Mouse (Mus musculus) erythroblast, embryonic 14.5 days (primary cell): ENCODE measurements around the gene Sim2. TPM values are rescaled to one million over a fixed set of nuclear protein-coding genes. Genes with fewer than 3 reads are reported as not detected.

Source experiments
- H3K27me3 ChIP-seq: 2 replicates; pipeline ENCODE4 v1.6.1; 2012; ENCODE audit warnings: inconsistent platforms; ENCODE audit not compliant: control insufficient read depth
- H3K36me3 ChIP-seq: 2 replicates; pipeline ENCODE4 v1.6.1; 2012; ENCODE audit warnings: mild to moderate bottlenecking, inconsistent platforms; ENCODE audit not compliant: control insufficient read depth
- H3K4me1 ChIP-seq: 2 replicates; pipeline ENCODE4 v1.6.1; 2012; ENCODE audit warnings: inconsistent platforms; ENCODE audit not compliant: control insufficient read depth
- H3K4me3 ChIP-seq: replicated peaks from 2 replicates; pipeline ENCODE3; 2012; ENCODE audit warnings: moderate library complexity, mild to moderate bottlenecking, inconsistent platforms
- H3K9me3 ChIP-seq: 2 replicates; pipeline ENCODE4 v1.6.1; 2012; ENCODE audit warnings: low read length, inconsistent platforms, mixed read lengths; ENCODE audit not compliant: control insufficient read depth
- GATA1 ChIP-seq: IDR thresholded peaks from 2 replicates; pipeline ENCODE4 v1.6.1; 2012; ENCODE audit warnings: low read length, inconsistent platforms, mixed read lengths
- TAL1 ChIP-seq: IDR thresholded peaks from 3 replicates; pipeline ENCODE4 v1.6.1; 2012; ENCODE audit warnings: low read length, inconsistent platforms, mixed read lengths
- polyA plus RNA-seq: library from polyadenylated mRNA; stranded (reverse); fragments of >175 nt; gene quantifications from 2 replicates; pipeline ENCODE4 v1.2.3, GENCODE M21; 2012

The Sim2 gene
- polyA plus RNA-seq, 1 experiment = not detected

DNA sequence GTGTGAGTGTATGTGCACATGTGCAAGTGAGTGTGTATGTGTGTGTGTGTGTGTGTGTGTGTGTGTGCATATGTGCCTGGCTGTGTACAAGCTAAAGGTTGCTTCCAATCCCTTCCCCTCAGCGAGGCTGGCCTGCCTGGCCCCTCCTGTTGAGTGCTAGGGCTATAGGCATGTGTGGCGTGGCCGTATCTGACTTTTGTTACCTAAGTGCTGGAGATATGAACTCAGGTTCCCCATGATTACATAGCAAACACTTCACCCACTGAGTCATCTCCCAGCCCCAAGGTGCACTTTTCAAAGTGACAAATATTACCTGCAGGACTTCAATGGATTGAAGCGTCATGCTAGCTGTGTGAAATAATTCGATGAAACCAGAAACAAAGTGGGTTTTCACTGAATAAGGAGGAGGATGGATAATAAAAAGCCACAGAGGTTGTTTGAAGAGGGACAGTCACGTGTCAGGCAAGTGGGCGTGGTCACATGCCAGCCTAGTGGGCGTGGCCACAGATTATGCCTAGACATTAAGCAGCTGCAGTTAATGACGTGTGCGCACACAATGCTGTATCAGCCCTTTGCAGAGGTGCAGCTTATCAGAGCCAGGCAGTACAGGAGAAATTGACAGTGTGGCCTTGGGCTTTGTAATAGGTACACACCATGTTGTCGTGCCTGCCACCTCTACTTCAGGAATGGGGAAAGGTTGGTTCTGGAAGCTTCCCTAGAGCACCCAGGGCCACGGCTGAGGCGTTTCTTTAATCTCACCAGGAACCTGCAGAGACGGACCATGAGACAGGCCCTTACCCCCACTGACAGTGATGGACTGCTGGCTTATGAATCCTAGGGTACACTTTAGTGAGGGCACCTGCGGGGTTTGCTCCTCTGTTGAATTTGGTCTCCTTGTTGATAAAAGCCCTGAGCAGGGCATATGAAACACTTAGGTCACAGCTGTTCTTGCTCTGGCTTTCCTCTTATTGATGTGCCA is 65.7 kb downstream of the Sim2 start:
- Histone ChIP-seq H3K4me3 (peak overlapping the region; percentile 17), H3K36me3 (no peaks in the 10 kb centered on the region), H3K4me1 (peaks cover 55% of the 10 kb centered on the region), H3K27me3 (peaks cover 2% of the 10 kb centered on the region), H3K9me3 (no peaks in the 10 kb centered on the region)
- TF ChIP-seq GATA1 = peak; percentile 87
- TF ChIP-seq TAL1 = peak; percentile 92

DNA sequence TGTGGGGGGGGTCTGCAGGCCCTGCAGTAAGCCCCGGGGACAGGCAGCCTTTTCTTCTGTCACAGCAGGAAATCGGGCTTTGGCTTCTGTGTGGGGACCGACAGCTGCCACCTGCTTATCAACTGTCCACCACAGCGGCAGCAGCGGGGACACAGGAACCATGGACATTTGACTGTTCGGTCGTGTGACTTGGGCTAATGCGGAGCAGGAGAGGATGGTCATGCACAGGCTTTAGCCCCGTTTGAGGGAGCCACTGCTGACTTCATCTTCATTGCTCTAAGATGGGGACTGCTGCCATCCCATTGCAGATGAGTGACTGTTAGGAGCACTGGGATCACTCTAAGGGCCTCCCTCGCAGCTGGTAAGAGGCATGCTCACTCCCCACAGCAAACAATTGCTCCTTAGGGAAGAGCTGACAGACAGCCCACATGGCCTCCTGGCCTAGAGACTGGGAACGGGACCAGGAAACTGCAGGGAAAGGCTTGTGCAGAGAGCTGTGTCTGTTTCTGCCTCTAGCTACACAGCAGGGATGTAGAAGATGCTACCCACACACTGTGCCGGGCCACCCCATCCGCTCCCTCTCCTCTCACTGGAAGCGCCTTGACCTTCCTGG is 70.4 kb downstream of the Sim2 start:
- Histone ChIP-seq H3K36me3 (no peaks in the 10 kb centered on the region), H3K4me1 (peaks cover 36% of the 10 kb centered on the region), H3K4me3 (no peak overlapping the region), H3K9me3 (no peaks in the 10 kb centered on the region), H3K27me3 (no peaks in the 10 kb centered on the region)
- TF ChIP-seq GATA1 (no peak), TAL1 (no peak)

DNA sequence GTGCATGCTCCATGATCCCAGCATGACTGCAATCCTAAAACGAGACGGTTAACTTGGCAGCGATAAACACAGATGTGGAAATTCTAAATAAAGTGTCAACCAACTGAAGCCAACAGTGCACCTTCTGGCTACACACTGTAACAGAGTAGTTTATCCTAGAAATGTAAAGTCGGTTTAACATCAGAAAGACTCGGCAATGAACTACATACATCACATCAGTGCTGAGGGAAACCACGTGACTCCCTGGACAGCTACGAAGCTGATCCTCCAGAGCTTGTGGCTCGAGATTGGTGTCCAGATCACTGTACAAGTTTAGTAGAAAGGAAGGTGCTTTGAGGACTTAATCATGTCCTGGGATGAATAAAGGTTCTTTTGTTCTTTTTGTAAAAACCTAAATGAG is 73.1 kb downstream of the Sim2 start:
- TF ChIP-seq TAL1 (no peak), GATA1 (no peak)
- Histone ChIP-seq H3K4me3 (no peak overlapping the region), H3K9me3 (no peaks in the 10 kb centered on the region), H3K36me3 (no peaks in the 10 kb centered on the region), H3K4me1 (peaks cover 15% of the 10 kb centered on the region), H3K27me3 (no peaks in the 10 kb centered on the region)

DNA sequence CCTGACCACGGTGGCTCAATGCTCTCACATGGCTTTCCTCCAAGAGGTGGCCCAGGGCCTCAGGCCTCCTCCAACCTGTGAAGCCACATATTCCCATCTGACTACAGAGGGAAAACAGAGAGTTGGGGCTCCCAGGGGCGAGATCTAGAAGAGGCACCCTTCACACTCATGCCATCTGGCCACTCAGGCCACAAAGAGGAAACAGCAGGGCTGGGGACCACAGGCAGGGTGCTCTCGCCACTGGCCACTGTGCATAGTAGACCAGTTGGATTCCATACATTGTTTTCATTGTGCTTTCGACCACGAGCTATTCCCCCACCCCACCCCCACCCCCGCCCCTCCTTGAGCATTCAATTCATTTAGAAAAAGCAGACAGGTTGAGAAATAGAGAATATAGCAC is 77.3 kb downstream of the Sim2 start:
- no peaks in the 10 kb centered on the region for H3K9me3 ChIP-seq
- H3K4me3 ChIP-seq = no peak overlapping the region
- no peaks in the 10 kb centered on the region for H3K36me3 ChIP-seq
- H3K27me3 ChIP-seq = no peaks in the 10 kb centered on the region
- H3K4me1 ChIP-seq = no peaks in the 10 kb centered on the region
- no peak for TF ChIP-seq TAL1
- TF ChIP-seq GATA1 = no peak

DNA sequence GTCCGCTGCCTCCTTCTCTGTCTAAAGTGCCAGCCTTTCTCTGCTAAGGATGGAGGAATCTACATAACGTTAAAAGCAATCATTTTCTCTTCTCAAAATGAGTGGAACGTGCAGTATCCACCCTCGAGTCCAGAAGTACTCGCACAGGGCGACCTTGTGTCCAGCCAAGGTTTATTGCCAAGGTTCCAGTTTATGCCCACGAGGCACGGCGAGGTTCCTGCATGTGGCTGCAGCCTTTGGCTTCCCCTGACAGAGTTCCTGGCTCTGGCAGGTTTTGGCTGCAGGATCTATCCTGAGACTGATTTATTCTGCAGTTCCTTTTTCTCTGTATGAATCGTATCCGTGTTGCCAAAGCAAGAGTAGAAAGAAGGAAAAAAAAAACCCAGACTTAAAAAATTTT is 78.3 kb downstream of the Sim2 start:
- no peaks in the 10 kb centered on the region for H3K27me3 ChIP-seq
- H3K36me3 ChIP-seq = no peaks in the 10 kb centered on the region
- H3K4me3 ChIP-seq = no peak overlapping the region
- H3K4me1 ChIP-seq = no peaks in the 10 kb centered on the region
- TF ChIP-seq GATA1 (no peak), TAL1 (no peak)
- no peaks in the 10 kb centered on the region for H3K9me3 ChIP-seq

DNA sequence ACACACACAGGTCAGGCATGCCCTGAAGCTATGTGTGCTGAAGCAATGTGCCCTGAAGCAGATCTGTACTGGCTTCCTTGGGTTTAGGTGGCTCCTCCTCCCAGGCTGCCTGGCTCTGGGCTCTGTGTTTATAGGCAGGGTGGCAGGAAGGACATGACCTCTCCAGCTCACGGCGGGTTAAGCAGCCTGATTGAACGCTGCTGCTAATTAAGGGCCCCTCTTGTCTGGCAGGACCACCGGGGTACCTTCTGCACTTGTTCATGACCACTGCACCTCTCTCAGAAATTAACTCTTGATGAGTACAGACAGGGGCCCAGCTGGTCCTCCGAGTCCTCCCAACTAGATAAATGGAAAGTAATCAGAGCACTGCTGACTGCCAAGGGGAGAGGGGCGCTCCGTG is 79.5 kb downstream of the Sim2 start:
- H3K36me3 ChIP-seq = no peaks in the 10 kb centered on the region
- H3K27me3 ChIP-seq = no peaks in the 10 kb centered on the region
- no peaks in the 10 kb centered on the region for H3K4me1 ChIP-seq
- TF ChIP-seq GATA1 = no peak
- no peak for TF ChIP-seq TAL1
- H3K9me3 ChIP-seq = no peaks in the 10 kb centered on the region
- H3K4me3 ChIP-seq = no peak overlapping the region

DNA sequence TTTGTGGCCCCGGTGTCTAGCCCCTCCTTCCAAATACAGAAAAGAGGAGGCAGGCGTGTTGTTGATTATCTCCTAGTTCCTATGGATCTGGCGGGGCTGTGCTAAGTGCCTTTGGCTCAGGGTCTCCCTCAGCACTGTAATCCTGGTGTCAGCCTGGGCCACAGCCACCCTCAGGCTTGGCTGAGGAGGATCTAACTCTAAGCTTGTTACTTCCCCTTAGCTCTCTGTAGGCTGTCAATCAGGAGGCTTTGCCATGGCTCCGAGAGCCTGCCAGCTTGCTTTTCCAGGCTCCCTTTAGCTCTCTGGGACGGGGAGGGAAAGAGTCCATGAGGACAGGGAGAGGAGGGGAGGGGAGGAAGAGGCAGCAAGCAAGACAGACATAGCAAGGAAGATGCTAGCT is 80.2 kb downstream of the Sim2 start:
- H3K4me3 ChIP-seq = no peak overlapping the region
- H3K4me1 ChIP-seq = no peaks in the 10 kb centered on the region
- no peaks in the 10 kb centered on the region for H3K27me3 ChIP-seq
- no peaks in the 10 kb centered on the region for H3K36me3 ChIP-seq
- TF ChIP-seq TAL1 (no peak), GATA1 (no peak)
- no peaks in the 10 kb centered on the region for H3K9me3 ChIP-seq

DNA sequence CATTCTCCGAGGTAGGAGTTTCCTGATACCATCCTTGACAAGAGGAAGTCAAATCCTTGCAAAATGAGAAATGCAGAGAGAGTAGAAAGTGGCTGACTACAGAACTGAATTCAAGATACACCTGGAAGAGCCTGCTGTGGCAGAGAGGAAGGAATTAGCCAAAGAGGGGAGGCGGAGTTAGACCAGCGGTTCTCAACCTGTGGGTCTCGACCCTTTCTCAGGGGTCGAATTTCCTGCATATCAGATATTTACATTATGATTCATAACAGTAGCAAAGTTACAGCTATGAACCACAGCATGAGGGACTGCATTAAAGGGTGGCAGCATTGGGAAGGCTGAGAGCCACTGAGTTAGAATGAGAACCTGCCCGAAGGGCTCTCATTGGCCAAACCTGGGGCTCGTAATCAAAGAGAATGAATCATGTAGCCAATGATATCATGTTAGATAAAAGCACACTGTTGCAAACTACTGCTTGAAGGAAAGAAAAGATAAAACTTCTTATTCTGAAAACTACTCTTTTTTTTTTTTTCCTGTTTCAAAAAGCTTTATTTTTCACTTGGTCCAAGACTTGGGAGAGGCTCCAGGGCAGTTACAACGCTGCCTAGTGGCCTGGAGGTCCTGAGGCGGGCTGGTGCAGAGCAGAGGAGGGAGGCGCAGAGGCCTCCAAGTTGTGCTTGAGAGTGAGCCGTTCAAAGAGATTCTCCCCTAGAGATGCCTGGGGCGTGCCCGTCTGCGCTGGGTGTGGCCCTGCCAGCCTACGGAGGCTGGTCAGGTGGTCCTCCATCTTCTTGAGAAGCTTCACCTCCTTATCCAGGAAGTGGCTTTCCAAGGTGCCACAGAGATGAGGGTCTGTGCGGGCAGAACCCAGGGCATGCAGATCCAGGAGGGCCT is 84.2 kb downstream of the Sim2 start:
- no peaks in the 10 kb centered on the region for H3K27me3 ChIP-seq
- no peak for TF ChIP-seq TAL1
- no peak for TF ChIP-seq GATA1
- H3K36me3 ChIP-seq = no peaks in the 10 kb centered on the region
- H3K4me3 ChIP-seq = no peak overlapping the region
- H3K9me3 ChIP-seq = no peaks in the 10 kb centered on the region
- H3K4me1 ChIP-seq = no peaks in the 10 kb centered on the region
